In genomic region chr5:98978316-98978715, GRCm38 (mm10) we compare ENCODE assay signal across 18 mouse cellular contexts. TPM values are rescaled to one million over a fixed set of nuclear protein-coding genes. Genes with fewer than 3 reads are reported as not detected.
DNase-seq lines count a peak whose midpoint lies in the region; TF ChIP-seq lines count a peak whose summit lies in the region.
"Had no signal": no experiment of that assay in that cellular context is flagged by ENCODE, and none has a peak within 500 bp of the region (broad histone marks: within the 10 kb centered on the region; RNA-seq: fewer than 3 reads in every experiment).

No protein-coding gene starts in this region.

- H3K9ac ChIP-seq in CH12.LX (ENCODE audit: insufficient read depth, low read depth): no peak overlapping the region

- no peaks in the 10 kb centered on the region for H3K27me3 ChIP-seq in CH12.LX (replicated peaks)

- peaks cover 4 to 27% of the 10 kb centered on the region in 2 experiments for H3K4me1 ChIP-seq in CH12.LX (ENCODE audit: control insufficient read depth in 1 of 2, insufficient read depth in 2 of 2)

- no peak for TF ChIP-seq RAD21 in CH12.LX (IDR thresholded peaks at IDR 0.05; ENCODE audit: low read depth, low read length)

- in situ Hi-C loops in CH12.LX (cut with MboI; ENCODE audit: low pct_ligation_motif_present, low pct_unique_long_range_greater_than_20kb, low sequenced_read_pairs): no loop called here

- dilution Hi-C loops in CH12.LX (cut with MboI; ENCODE audit: extremely low pct_ligation_motif_present, extremely low pct_unique_long_range_greater_than_20kb, low sequenced_read_pairs): no loop called here

- no peak for TF ChIP-seq POLR2A in CH12.LX (IDR thresholded peaks at IDR 0.05; ENCODE audit: low read depth, low read length)

- DNase-seq in CH12.LX (ENCODE audit: extremely low read depth): peak; percentile 58
- DNase-seq in retina, embryonic 14.5 days (ENCODE audit: low spot score): no peak
- DNase-seq: adrenal gland, adult 2 months; adrenal gland, adult 8-10 months; adrenal gland, postnatal 10 days; adrenal gland, postnatal 14 days; adrenal gland, postnatal 25 days; adrenal gland, postnatal 36 days; B cell, adult 2 months; cerebellum, adult 11 months; cerebellum, adult 11-12 months; cerebellum, adult 18-20 months; cerebellum, adult 2 months; cerebellum, adult 8-10 months had no signal

- no peak for TF ChIP-seq CTCF in CH12.LX (conservative IDR thresholded peaks at IDR 0.05 in 1 of 2, IDR thresholded peaks at IDR 0.05 in 1 of 2; ENCODE audit: low read depth in 2 of 2, low read length in 2 of 2)

- H3K9me3 ChIP-seq in CH12.LX (replicated peaks; ENCODE audit: low read length): no peaks in the 10 kb centered on the region

- no peaks in the 10 kb centered on the region for H3K79me2 ChIP-seq in CH12.LX (replicated peaks; ENCODE audit: control insufficient read depth, extremely low read depth, insufficient read depth, poor library complexity, severe bottlenecking)

- no peak overlapping the region for H3K4me3 ChIP-seq in CH12.LX (replicated peaks in 1 of 3; ENCODE audit: low read depth in 2 of 3, low read length in 2 of 3, poor library complexity in 1 of 3)

- TF ChIP-seq EP300 in CH12.LX (IDR thresholded peaks at IDR 0.05; ENCODE audit: low read length): peak; percentile 50; the same call in 1 of the 2 replicates

- H3K36me3 ChIP-seq in CH12.LX (replicated peaks in 1 of 2; ENCODE audit: control insufficient read depth in 1 of 2, insufficient read depth in 1 of 2, low read length in 1 of 2): no peaks in the 10 kb centered on the region
- H3K36me3 ChIP-seq: G1E had no signal

- H3K27ac ChIP-seq in CH12.LX (ENCODE audit: insufficient read depth, low read depth): no peak overlapping the region

- 0 out of 2 replicates have a peak overlapping the region, but pooled peaks have one; percentile 13 for H3K4me2 ChIP-seq in CH12.LX (ENCODE audit: insufficient read depth, low read depth, poor library complexity, severe bottlenecking)

TF ChIP-seq in CH12.LX, 34 proteins besides CTCF, POLR2A, EP300 and RAD21:
- TF ChIP-seq E2F4 (IDR thresholded peaks at IDR 0.05; ENCODE audit: insufficient replicate concordance, low read depth, low read length) (0 out of 2 replicates have a peak, but pooled peaks have one; percentile 65), ETS1 (conservative IDR thresholded peaks at IDR 0.05; ENCODE audit: low read depth, low read length) (no peak), USF1 (IDR thresholded peaks at IDR 0.05; ENCODE audit: low read depth, low read length) (no peak), ZC3H11A (IDR thresholded peaks at IDR 0.05; ENCODE audit: low read depth, low read length) (no peak), POLR2AphosphoS2 (IDR thresholded peaks at IDR 0.05; ENCODE audit: low read depth, low read length) (no peak), JUN (IDR thresholded peaks at IDR 0.05; ENCODE audit: insufficient read depth, low read depth, low read length) (no peak), BHLHE40 (IDR thresholded peaks at IDR 0.05; ENCODE audit: low read depth, low read length) (0 out of 2 replicates have a peak, but pooled peaks have one; percentile 10), ZKSCAN1 (IDR thresholded peaks at IDR 0.05; ENCODE audit: borderline replicate concordance, low read depth, low read length) (no peak), ZMIZ1 (IDR thresholded peaks at IDR 0.05; ENCODE audit: low read depth, low read length) (no peak), SIN3A (IDR thresholded peaks at IDR 0.05; ENCODE audit: low read length) (no peak), MEF2A (IDR thresholded peaks at IDR 0.05; ENCODE audit: borderline replicate concordance, low read depth, low read length) (no peak), SMC3 (IDR thresholded peaks at IDR 0.05; ENCODE audit: low read depth, low read length) (no peak), HCFC1 (IDR thresholded peaks at IDR 0.05; ENCODE audit: low read depth, low read length) (no peak), TBP (conservative IDR thresholded peaks at IDR 0.05; ENCODE audit: low read depth, low read length) (no peak), MAFK (IDR thresholded peaks at IDR 0.05; ENCODE audit: insufficient replicate concordance, low read length) (no peak), NRF1 (IDR thresholded peaks at IDR 0.05; ENCODE audit: low read depth, low read length) (no peak), KAT2A (IDR thresholded peaks at IDR 0.05; ENCODE audit: insufficient replicate concordance, low read length) (no peak), MXI1 (IDR thresholded peaks at IDR 0.05; ENCODE audit: low read depth, low read length) (no peak), CHD2 (IDR thresholded peaks at IDR 0.05; ENCODE audit: low read length) (no peak), MAX (IDR thresholded peaks at IDR 0.05; ENCODE audit: low read length) (0 out of 2 replicates have a peak, but pooled peaks have one; percentile 17), UBTF (IDR thresholded peaks at IDR 0.05; ENCODE audit: low read depth, low read length) (no peak)

RNA-seq across cellular contexts. Expression of gene Prkg2, which starts 58.8 kb away (rescaled TPM):
- total RNA-seq in CH12.LX (2012; rRNA removed) (0.04 TPM in 1 of 2 replicates, not detected in the other), CH12.LX (2014; rRNA removed) (not detected in 2 replicates)
- polyA plus RNA-seq in CH12.LX (2012; ENCODE audit: insufficient read length, low read depth): not detected in 2 replicates
- total RNA-seq: MEL had no signal
- polyA plus RNA-seq: activated CD4-positive, CD25-positive, alpha-beta regulatory T cell, adult 4 months; CD4-positive, CD25-positive, alpha-beta regulatory T cell, adult 4 months; G1E had no signal
